Mouse (Mus musculus) layer of hippocampus, postnatal 10 days (tissue): ENCODE measurements at regions not wholly inside any gene's neighbourhood (a gene's known extent, or its start where the extent isn't known, plus 50 kb on each side); places are given as distances from the start of the nearest gene placed in this dataset.
"Not testable (repeated sequence)": the region's sequence is repeated elsewhere in the genome, so short reads cannot be mapped to it uniquely, and the experiment has no call there.

Source experiments
- DNase-seq, 2 experiments: peaks; one replicate each; pipeline ENCODE4 v3.0.0; 2021; ENCODE audit warnings: low spot score in 2 of 2

DNA sequence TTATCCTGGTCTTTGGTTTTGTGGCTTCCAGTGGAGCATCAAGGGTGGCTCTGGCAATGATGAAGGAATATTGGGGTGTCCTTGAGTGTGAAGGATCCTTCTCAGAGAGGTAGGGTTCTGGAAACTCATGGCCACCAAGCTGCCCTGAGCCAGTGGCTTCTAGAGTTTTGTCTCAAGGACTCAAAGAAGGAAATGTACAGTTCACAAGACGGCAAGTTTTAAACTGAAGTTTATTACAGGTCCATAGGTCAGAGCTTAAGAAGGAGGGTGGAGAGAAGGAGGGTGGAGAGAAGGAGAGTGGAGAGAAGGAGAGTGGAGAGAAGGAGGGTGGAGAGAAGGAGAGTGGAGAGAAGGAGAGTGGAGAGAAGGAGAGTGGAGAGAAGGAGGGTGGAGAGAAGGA is 178.0 kb downstream of the Wdr11 start:
- not testable (repeated sequence) for DNase-seq

DNA sequence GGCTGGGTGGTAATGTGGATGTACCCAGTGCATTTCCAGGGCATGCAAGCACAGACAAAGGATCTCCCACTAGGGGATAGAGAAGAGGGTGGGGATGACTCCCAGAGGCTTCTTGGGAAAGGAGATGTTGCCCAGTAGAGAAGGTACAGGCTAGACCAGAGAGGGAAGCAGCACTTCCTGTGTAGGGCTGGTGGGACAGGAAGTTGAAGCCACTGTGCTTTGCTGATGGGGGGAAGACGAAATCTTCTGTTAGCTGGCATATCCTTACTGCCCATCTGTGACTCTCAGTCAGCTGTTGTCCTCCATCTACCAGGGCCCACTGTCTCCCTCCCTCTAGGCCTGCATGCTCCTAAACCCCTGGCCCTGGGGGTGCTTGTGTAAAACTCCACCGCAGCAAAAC is 180.2 kb downstream of the Wdr11 start:
- no peak for DNase-seq

DNA sequence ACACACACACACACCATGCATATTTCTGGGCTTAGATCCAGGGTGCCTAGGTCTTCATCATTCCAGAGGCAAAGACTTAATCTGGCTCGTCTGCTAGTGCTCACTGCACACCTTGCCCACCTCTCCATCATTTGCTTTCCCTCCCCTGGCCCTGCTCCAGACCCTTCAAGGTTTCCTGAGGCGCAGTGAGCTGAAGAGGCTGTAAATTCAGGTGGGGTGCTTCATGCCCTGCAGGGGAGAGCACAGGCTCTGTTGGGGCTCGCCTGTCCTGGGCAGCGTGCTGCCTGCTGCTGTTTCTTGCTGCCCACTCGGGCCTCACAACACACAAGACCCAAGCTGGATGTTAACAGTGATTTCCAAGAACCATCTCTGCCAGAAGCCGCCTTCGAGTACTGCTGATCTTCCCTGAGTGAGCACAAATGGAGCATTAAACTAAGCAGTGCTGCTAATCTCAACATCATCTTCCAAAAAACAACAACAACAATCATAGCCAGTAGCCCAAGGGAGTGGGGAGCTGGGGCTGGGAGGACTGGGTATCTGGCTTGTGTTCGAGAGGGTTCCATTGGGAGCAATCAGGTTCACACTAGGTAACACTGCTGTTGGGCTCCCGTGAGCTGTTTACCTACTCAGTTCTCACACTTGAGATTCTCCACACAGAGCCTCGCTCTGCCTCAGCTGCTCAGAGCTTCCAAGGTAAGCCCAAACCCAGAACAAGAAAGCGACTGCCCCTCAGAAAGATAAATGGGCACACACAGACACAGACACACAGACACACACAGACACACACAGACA is 181.1 kb downstream of the Wdr11 start:
- DNase-seq = no peak

DNA sequence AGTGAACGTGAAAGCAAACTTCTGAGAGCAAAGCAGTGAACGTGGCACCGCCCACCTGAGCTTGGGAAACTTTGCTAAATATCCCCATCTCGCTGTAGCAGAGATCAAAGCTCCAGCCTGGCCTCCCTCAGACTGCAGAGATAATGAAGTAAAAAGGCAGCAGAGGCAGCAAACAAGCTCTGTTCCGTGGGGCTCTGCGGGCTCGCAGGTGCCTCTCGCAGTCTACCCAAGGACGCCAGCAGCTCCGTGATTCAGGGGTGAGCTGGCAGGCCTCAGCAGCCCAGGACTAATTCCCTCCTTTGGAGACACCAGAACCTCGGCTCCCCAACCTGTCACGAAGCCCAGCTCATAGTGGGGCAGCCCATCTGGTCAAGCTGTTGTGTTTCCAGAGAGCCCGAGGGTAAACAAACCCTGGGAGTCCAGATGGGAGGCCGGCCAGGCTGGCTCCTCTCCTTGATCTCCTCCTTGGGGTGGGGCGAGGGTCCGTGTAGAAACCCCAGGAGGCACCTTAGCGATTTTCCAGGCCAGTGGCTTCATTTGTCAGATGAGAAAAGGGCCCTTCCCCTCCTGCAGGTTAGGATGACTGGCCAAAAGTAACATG is 182.7 kb downstream of the Wdr11 start:
- DNase-seq = no peak

DNA sequence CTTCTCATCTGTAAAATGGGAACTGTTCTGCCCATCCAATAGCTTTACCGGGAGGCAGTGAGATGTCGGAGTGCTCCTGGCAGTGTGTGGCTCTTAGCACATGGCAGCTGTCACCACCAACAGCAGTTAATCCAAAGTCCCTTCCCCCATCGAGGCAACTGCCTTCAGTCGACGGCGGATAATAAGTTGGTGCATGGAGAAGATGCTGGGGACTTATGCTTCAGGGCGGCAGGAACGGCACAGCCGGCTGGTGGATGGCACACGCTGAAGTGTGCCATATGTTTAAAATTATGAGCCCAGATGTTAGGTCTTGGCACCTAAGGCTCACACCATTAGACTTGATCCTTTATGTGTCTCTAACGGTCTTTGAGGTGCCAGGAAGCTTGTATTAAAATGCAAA is 183.5 kb downstream of the Wdr11 start:
- no peak for DNase-seq

DNA sequence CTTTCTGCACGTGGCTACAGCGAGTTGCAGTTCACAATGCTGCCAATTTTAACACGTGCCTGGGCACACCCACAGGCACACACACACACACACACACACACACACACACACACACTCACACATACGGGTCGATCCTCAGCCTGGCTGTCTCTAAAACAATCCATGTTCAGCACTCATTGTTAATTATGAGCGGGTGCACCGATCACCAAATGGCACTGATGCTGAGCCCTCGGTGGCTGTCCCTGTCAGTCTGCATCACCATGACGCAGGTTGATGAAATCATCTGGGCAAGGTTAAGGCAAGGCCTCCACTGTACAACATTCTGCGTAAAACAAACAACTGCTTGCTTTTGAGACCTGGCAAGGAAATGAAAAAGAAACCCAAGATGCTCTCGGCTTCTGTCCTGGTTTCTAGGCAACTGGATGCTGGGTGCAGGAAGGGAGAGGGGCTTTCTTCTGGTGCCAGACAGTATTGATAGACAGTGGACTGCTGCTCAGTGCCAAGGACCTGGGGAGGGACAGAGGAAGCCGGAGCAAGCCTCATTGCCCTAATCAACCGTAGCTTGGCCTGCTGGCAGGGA is 187.3 kb downstream of the Wdr11 start:
- peak; percentile 70 to 71 for DNase-seq

DNA sequence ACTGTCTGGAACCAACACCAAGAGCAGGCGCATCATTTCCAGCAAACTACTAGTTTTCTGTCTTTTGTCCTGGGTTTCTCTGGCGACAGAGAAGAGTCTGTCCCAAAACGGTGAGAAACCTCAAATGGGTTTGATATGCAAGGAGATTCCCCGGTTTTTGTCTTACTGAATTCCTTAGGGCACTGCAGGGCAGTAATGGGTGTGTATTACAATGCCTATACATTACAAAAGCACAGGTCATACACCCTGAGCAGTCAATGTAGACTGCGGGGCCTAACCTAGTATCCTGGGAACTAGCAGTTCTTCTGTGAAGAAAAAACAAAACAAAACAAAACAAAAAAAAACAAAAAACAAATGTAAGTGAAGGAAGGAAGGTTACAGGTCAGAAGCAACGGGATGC is 188.3 kb downstream of the Wdr11 start:
- no peak for DNase-seq

DNA sequence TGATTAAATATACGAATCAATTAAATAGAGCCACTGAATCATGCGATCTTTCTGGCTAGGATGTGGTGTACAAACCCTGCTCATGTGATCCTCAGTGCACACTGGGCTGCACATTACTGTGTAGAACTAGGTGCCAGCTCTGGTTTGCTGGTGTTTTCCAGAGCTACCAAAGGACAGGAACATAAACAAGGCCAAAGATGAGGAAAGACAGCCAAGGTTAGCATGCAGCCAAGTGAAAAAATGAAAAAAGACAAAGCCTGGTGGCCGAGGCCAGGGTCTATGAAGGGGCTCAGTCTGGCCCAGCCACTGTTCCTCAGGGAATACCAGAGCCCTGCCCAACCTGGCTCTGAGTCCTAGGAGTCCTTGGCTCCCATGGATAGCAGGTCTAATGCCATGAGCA is 190.1 kb downstream of the Wdr11 start:
- no peak for DNase-seq

DNA sequence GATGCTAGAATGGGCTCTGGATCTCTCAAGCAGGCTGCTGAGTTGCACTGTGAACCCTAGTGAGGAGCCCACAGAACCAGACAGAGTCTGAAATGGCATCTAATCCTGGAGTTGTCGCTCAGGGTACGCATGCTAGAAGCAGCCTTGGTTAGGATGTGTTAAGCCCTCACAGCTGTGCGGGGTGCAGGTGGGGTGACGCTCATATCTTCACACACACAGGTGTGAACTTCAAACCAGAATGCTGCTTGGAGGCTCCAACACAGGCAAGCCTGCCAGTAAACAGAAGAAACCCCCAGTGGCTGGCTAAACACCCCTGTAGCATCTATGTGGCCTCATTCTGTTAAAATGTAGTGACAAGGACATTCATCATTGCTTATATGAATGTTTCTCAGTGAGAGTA is 193.3 kb downstream of the Wdr11 start:
- DNase-seq = no peak

DNA sequence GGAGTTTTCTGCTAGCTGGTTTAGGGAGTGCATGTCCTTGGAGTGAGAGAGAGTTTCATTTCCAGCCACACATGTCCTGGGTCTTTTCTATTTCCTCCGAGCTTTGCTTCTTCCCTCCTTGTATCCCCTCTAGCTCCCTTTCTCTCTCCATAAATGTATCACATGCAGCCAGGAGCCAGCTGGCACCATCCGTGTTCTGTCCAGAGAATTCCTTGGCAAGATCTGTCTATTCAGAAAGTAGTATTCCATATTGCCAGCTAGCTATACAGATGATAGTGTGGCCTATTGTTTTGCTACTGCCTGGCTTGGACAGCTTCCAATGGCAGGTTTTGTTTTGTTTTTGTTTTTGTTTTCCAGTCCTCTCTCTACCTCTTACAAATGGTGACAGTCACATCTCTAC is 195.3 kb downstream of the Wdr11 start:
- DNase-seq = no peak

DNA sequence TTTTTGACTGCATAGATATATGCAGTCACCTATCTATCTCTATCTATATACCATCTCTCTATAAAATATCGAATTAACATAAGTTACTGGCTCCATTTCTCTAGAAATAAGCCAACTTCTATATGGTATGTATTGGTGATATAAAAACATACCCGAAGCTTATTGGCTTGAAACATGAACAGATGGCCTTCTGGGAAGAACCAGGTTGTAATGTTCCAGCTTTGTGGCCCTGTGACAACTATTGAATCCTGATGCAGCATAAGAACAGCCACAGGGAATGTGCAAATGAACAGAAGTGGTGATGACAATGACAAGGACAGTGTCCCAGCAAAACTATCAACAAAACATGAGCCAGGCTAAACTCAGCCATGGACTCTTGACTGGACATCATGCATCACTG is 196.1 kb downstream of the Wdr11 start:
- no peak for DNase-seq

DNA sequence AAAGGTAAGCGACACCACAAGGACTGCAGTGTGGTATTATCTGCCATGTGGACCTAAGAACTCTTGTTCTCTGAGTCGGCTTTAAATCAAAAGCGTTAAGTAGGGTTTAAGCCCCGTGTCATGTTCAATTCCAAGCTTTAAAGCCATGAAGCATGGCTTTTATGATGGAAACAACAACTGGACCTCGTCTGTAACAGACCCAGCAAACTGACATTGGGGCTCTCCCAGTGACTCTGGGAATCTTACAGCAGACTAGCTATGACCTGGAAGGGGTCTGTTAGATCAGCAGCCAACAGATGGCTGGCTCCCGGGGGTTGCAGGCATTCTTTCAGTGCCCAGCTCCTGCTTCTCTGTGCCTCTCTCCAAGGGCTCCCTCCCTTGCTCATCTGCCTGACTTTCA is 197.8 kb downstream of the Wdr11 start:
- DNase-seq = no peak

DNA sequence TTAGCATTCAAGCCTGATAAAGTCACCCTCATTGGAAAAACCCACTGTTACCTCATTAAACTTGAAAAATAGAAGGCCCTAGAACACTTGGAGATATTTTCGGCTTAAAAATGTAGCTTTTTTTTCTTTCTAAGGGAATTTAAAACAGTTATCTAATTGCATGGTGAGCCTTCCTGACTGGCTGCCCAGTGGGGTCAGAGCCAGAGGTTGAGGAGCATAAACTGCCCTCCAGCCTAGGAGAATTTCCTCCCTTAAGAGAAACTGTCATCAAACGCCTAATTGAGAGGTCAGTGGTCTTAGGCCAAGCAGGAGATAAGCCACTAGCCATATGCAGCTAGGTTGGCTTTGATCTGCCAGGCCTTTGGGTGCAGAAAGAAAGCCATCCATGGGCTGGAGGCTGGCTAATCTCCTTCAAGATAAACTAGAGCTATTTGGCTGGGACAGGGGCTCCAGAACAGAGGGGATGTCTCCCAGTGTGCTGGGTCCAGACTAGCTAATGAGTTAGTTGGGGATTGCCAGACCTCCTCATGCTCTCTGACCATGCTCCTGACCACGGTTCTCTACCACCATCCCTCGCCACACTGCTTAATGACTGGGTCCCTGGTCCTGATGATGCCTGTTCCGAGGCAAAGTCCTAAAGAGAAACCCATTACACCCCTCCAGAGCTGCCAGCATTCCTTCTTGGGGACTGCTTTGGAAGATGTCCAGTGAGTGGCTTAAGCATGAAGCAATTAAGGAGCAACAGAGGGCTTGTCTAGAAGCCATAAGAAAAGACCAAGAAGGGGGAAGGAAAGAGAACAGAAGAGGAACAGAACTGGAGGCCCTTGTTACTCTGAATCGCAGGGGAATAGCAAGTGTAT is 199.2 kb downstream of the Wdr11 start:
- DNase-seq = no peak

DNA sequence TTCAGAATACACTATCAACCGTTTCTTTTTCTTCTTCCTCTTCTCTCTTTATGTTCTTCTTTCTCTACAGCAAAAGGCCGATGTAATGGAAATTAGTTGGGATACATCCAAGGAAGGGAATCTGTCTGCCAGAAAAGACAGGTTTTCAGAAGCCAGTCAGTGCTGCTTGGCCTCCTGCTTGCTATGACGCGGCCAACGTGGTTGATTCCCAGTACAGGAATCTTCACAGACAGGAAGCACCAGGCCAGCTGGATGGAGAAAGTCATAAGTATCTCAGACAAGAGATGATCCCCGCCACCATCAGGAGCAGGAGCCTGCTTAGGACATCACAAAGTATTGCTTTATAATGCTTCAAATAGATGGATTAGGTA is 199.8 kb downstream of the Wdr11 start:
- DNase-seq = no peak

DNA sequence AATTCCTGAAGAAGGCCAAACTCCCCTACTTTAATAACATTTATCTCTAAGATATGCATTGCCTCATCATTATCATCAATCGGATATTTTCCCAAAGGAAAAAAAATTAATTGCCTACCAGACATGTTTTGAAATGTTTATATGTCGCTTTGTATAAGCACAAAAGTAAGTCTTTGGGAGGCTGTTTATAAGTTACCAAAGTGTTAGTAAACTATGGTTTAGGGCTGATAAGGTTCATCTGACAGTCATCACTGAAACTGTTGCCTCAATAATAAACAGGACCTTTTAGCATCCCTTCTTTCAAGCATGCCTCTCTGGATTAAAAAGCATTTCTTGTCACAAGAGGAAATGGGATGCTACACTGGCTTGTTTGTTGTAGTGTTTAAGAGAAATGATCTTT is 202.1 kb downstream of the Wdr11 start:
- DNase-seq = no peak

DNA sequence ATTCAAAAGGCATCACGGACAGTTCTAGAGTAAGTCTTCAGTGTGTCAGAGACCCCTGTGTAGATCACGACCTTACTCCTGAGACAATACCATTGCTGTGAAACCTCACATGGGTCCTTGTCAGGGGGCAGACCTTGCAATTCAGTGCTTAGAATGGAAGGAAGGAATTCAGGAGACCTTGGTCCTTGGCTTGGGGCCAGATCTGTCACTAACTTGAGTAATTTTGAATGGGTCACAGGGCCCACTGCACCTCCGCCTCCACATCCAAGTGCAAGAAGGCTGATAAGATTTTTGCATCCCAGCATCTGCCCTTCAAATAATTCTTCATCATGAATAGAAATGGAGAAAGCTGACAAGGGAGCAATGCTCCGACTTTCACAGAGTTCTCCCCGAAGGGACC is 202.6 kb downstream of the Wdr11 start:
- no peak for DNase-seq

DNA sequence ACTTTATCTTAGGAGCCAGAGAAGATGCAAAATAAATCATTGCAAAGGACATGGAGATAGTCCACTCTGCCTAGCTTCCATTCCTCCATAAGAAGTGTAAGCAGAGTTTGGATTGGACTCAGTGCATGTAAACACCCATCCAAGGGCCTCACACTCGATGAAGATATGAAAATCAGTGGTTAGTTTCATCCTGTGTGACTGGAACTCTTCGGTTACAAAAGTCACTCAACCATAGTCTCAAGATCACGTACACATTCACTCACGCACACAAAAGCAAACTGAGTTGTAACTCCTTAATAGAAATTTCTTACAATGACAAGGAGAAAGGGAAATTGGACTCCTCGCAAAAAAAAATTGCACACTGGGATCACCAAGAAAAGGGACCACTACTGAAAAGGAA is 206.9 kb downstream of the Wdr11 start:
- DNase-seq = no peak

DNA sequence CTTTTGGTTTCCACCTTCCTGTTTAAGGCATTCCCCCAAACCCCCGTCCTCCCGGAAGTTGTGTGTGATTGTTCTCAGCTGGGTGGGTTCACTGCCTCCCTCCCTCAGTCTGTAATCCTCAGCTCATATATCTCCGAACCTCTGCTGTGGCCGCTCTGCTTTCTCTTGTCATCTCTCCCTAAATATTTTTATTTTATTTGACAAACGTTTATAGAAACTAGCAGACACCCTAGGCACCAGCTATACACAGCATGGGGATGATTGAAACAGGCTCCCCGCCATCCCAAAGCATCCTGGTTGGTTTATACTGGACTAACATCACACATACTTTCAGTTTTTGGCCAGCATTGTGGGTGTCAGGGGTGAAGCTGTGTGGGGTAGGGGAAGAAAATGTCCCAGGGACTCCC is 208.8 kb downstream of the Wdr11 start:
- no peak for DNase-seq

DNA sequence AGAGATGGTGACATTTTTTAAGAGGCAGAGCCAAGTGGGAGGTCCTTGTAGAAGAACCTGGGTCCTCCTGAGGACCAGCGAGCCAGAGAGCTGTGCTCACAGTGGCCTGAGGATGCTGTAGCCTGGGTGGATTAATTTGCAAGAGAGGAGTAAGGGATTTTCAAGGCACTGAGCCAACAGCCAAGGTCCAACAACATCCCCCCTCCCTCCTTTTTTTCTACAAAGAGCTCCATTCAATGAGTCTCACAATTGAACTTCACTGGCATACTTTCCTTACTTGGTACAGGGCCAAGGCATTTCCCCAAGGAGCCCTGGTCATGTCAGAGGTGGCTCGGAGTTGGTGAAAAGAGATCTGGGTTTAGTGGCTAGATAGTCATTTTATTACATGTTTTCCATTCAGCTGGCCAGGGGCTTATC is 209.8 kb downstream of the Wdr11 start:
- DNase-seq = no peak

DNA sequence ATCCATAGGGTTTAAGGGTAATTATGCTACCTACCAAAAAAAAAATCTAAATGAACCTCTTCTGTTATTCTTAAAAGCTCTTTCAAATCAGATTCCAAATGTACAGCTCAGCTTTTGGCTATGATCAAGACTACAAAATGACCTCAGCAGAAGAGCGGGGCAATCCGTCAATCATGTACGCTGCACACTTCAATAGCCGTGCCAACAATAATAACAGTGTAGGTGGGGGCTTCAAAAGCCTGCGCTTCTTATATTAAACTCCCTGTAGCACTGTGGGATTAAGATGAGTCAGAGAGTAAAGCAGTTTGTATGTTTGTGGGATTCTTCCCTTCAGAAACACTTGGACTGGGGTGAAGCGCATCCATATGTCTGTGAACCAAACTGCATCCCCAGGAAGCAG is 210.5 kb downstream of the Wdr11 start:
- no peak for DNase-seq

DNA sequence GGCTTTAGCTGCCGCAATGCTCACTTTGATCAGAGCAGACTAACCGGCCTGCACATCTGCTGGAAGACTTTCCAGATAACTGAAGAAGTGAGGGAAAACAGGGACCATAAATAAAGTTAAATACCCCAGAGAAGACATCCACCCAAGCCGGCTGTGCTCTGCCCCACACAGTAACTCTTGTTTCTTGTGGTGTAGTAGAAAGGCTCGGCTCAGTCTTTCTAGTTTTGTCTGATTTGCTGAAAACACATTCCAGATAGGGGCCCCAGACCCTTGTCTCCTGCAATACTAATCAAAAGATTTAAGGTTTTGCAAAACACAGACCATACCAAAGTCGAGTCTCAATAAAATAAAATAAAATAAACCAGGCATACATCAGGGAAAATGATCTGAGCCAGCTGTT is 213.7 kb downstream of the Wdr11 start:
- no peak for DNase-seq

DNA sequence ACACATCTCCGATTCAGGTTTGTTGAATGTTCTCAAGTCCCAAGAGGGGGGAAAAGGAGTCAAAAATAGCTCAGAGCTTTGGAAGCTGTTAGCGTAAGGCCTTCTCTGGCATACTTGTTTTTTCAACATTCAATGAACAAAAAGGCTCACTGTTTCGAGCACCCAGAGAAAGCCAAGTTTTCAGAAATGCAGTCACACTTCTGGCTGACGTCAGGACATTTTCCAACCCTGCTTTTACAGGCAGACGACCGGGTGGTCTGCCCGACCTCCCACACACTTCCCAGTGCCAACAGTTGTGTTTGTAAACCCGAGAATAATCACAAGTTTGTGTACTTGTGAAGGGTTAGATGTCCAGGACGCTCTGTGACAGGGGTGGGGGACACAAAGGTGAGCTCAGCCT is 218.5 kb downstream of the Wdr11 start:
- DNase-seq = peak in 1 of 2 experiments; percentile 20
